Mouse (Mus musculus) limb, embryonic 13.5 days (tissue): ENCODE data around the gene Naga. TPM values are rescaled to one million over a fixed set of nuclear protein-coding genes. Genes with fewer than 3 reads are reported as not detected.
A peak's percentile ranks its signal among the peaks of the same experiment; 100 is the strongest.

ENCODE experiments used
- ATAC-seq: fragments of 200-750 bp; cut with Nextera tagmentation; 2 replicates; pipeline ENCODE4 v1.8.0; 2017; ENCODE audit warnings: low read depth, moderate number of reproducible peaks, moderate TSS enrichment; ENCODE audit not compliant: low FRiP score
- H3K27ac ChIP-seq: fragments of 300-500 bp; sonication (generic); 2 replicates; pipeline ENCODE4 v1.5.1; 2015; ENCODE audit warnings: inconsistent platforms, mild to moderate bottlenecking, moderate library complexity
- H3K27me3 ChIP-seq: fragments of 300-500 bp; sonication (generic); 2 replicates; pipeline ENCODE4 v1.6.1; 2015; ENCODE audit warnings: mild to moderate bottlenecking, inconsistent platforms
- H3K36me3 ChIP-seq: fragments of 300-500 bp; sonication (generic); 2 replicates; pipeline ENCODE4 v1.6.1; 2015; ENCODE audit warnings: inconsistent platforms, mild to moderate bottlenecking, moderate library complexity
- H3K4me1 ChIP-seq: fragments of 300-500 bp; sonication (generic); 2 replicates; pipeline ENCODE4 v1.6.1; 2015; ENCODE audit warnings: inconsistent platforms
- H3K4me2 ChIP-seq: fragments of 300-500 bp; sonication (generic); replicated peaks from 2 replicates; pipeline ENCODE4 v1.6.1; 2015; ENCODE audit warnings: inconsistent platforms, mild to moderate bottlenecking, moderate library complexity
- H3K4me3 ChIP-seq: fragments of 300-500 bp; sonication (generic); 2 replicates; pipeline ENCODE4 v1.5.1; 2015; ENCODE audit warnings: moderate library complexity, mild to moderate bottlenecking, inconsistent platforms
- H3K9ac ChIP-seq: fragments of 300-500 bp; sonication (generic); 2 replicates; pipeline ENCODE4 v1.6.1; 2015; ENCODE audit warnings: mild to moderate bottlenecking, inconsistent platforms
- H3K9me3 ChIP-seq: fragments of 300-500 bp; sonication (generic); 2 replicates; pipeline ENCODE4 v1.6.1; 2016; ENCODE audit warnings: inconsistent platforms
- WGBS: fragments of 180-500 bp; shearing (Covaris S2); methylation state at CpG from one replicate; pipeline ENCODE4 v1.1.7; 2015; 5-methylcytosine and 5-hydroxymethylcytosine counted together
- polyA plus RNA-seq: library from polyadenylated mRNA; unstranded; fragments of >200 nt; fragmentation: Nextera tagmentation; extraction: Ambion mirVana; gene quantifications from 2 replicates; pipeline ENCODE4 v1.2.1, GENCODE M21; 2015

The Naga gene
- polyA plus RNA-seq, 1 experiment from 2014 or later, result 45.5 TPM

GRCm38 (mm10) chr15:82342543-82342935, 3.8 kb upstream of the Naga start:
- H3K4me3 ChIP-seq, result no peak overlapping the region
- H3K27ac ChIP-seq, result no peak overlapping the region
- peak overlapping the region; percentile 84; the same call in 1 of the 2 replicates for H3K9ac ChIP-seq
- peaks cover 40% of the 10 kb centered on the region for H3K4me1 ChIP-seq
- H3K4me2 ChIP-seq, result peak overlapping the region; percentile 81
- H3K27me3 ChIP-seq, result peaks cover 5% of the 10 kb centered on the region
- no peaks in the 10 kb centered on the region for H3K9me3 ChIP-seq
- ATAC-seq, result no peak
- H3K36me3 ChIP-seq, result 0 out of 2 replicates have a peak, but pooled peaks cover 3% of the 10 kb centered on the region
- WGBS, result 69% methylated on average over 5 of the region's 5 CpGs

GRCm38 (mm10) chr15:82341675-82342542, 3.2 kb upstream of the Naga start:
- H3K4me1 ChIP-seq, result peaks cover 40% of the 10 kb centered on the region
- no peaks in the 10 kb centered on the region for H3K9me3 ChIP-seq
- peaks cover 5% of the 10 kb centered on the region for H3K27me3 ChIP-seq
- peak overlapping the region; percentile 81 for H3K4me2 ChIP-seq
- ATAC-seq, result no peak
- peak overlapping the region; percentile 59 for H3K4me3 ChIP-seq
- no peaks in the 10 kb centered on the region for H3K36me3 ChIP-seq
- 58% methylated on average over 15 of the region's 15 CpGs for WGBS
- peak overlapping the region; percentile 74 for H3K27ac ChIP-seq
- H3K9ac ChIP-seq, result peak overlapping the region; percentile 84

- Histone ChIP-seq H3K27ac (peak overlapping the region; percentile 74), H3K4me2 (peak overlapping the region; percentile 81), H3K27me3 (peaks cover 5% of the 10 kb centered on the region), H3K4me1 (peaks cover 43% of the 10 kb centered on the region), H3K9me3 (no peaks in the 10 kb centered on the region), H3K4me3 (peak overlapping the region; percentile 59), H3K9ac (peak overlapping the region; percentile 84), H3K36me3 (peaks cover under 1% of the 10 kb centered on the region; the same call in 1 of the 2 replicates)
- WGBS, result 1% methylated on average over 37 of the region's 40 CpGs
- peak; percentile 6 for ATAC-seq
Observed at GRCm38 (mm10) chr15:82341036-82341501, 2.3 kb upstream of the Naga start.

- peaks cover 5% of the 10 kb centered on the region for H3K27me3 ChIP-seq
- H3K4me2 ChIP-seq, result peak overlapping the region; percentile 81
- peak overlapping the region; percentile 59 for H3K4me3 ChIP-seq
- peaks cover 44% of the 10 kb centered on the region for H3K4me1 ChIP-seq
- H3K27ac ChIP-seq, result peak overlapping the region; percentile 74
- peaks cover 6% of the 10 kb centered on the region for H3K36me3 ChIP-seq
- ATAC-seq, result no peak
- no peaks in the 10 kb centered on the region for H3K9me3 ChIP-seq
- peak overlapping the region; percentile 84 for H3K9ac ChIP-seq
- 41% methylated on average over 21 of the region's 21 CpGs for WGBS
Observed at GRCm38 (mm10) chr15:82340414-82341035, 1.8 kb upstream of the Naga start.

GRCm38 (mm10) chr15:82339634-82340254, 1.0 kb upstream of the Naga start:
- H3K27ac ChIP-seq, result no peak overlapping the region
- peaks cover 13% of the 10 kb centered on the region for H3K36me3 ChIP-seq
- H3K27me3 ChIP-seq, result peaks cover 5% of the 10 kb centered on the region
- H3K9me3 ChIP-seq, result no peaks in the 10 kb centered on the region
- 77% methylated on average over 8 of the region's 8 CpGs for WGBS
- no peak overlapping the region for H3K4me3 ChIP-seq
- ATAC-seq, result no peak
- no peak overlapping the region for H3K9ac ChIP-seq
- peak overlapping the region; percentile 81; the same call in 1 of the 2 replicates for H3K4me2 ChIP-seq
- H3K4me1 ChIP-seq, result peaks cover 44% of the 10 kb centered on the region

GRCm38 (mm10) chr15:82339150-82339549, 425 bp upstream of the Naga start:
- Histone ChIP-seq H3K27me3 (peaks cover 5% of the 10 kb centered on the region), H3K9me3 (no peaks in the 10 kb centered on the region), H3K4me3 (peak overlapping the region; percentile 53), H3K4me2 (peak overlapping the region; percentile 81), H3K27ac (no peak overlapping the region), H3K36me3 (peaks cover 19% of the 10 kb centered on the region), H3K9ac (peak overlapping the region; percentile 70; the same call in 1 of the 2 replicates), H3K4me1 (peaks cover 44% of the 10 kb centered on the region)
- no peak for ATAC-seq
- 57% methylated on average over 10 of the region's 10 CpGs for WGBS

GRCm38 (mm10) chr15:82337875-82338274, 850 bp downstream of the Naga start:
- no peaks in the 10 kb centered on the region for H3K9me3 ChIP-seq
- no peak for ATAC-seq
- peaks cover 22% of the 10 kb centered on the region for H3K36me3 ChIP-seq
- 0 out of 2 replicates have a peak overlapping the region, but pooled peaks have one; percentile 22 for H3K27ac ChIP-seq
- H3K27me3 ChIP-seq, result peaks cover 5% of the 10 kb centered on the region
- H3K4me3 ChIP-seq, result peak overlapping the region; percentile 53
- peak overlapping the region; percentile 81 for H3K4me2 ChIP-seq
- H3K4me1 ChIP-seq, result peaks cover 44% of the 10 kb centered on the region
- WGBS, result 26% methylated on average over 4 of the region's 4 CpGs
- H3K9ac ChIP-seq, result peak overlapping the region; percentile 70

GRCm38 (mm10) chr15:82336629-82337028, 2.1 kb downstream of the Naga start:
- Histone ChIP-seq H3K27ac (no peak overlapping the region), H3K9ac (peak overlapping the region; percentile 27; the same call in 1 of the 2 replicates), H3K27me3 (peaks cover 5% of the 10 kb centered on the region), H3K4me1 (peaks cover 33% of the 10 kb centered on the region), H3K4me2 (no peak overlapping the region; the same call in 1 of the 2 replicates), H3K36me3 (peaks cover 32% of the 10 kb centered on the region), H3K4me3 (no peak overlapping the region), H3K9me3 (no peaks in the 10 kb centered on the region)
- 54% methylated on average over 12 of the region's 12 CpGs for WGBS
- no peak for ATAC-seq

- Histone ChIP-seq H3K9me3 (no peaks in the 10 kb centered on the region), H3K36me3 (peaks cover 44% of the 10 kb centered on the region), H3K9ac (no peak overlapping the region; the same call in 1 of the 2 replicates), H3K4me3 (no peak overlapping the region), H3K4me2 (no peak overlapping the region), H3K4me1 (peaks cover 23% of the 10 kb centered on the region), H3K27me3 (peaks cover under 1% of the 10 kb centered on the region), H3K27ac (no peak overlapping the region)
- 91% methylated on average over 4 of the region's 4 CpGs for WGBS
- no peak for ATAC-seq
Observed at GRCm38 (mm10) chr15:82335194-82335593, 3.5 kb downstream of the Naga start.

GRCm38 (mm10) chr15:82325382-82325781, 13.3 kb downstream of the Naga start:
- Histone ChIP-seq H3K4me3 (no peak overlapping the region), H3K27me3 (no peaks in the 10 kb centered on the region), H3K9ac (no peak overlapping the region), H3K27ac (no peak overlapping the region), H3K4me2 (no peak overlapping the region), H3K4me1 (peaks cover 11% of the 10 kb centered on the region; the same call in 1 of the 2 replicates), H3K36me3 (peaks cover 18% of the 10 kb centered on the region), H3K9me3 (no peaks in the 10 kb centered on the region)
- no peak for ATAC-seq
- 63% methylated on average over 2 of the region's 2 CpGs for WGBS

- H3K27me3 ChIP-seq, result no peaks in the 10 kb centered on the region
- H3K4me1 ChIP-seq, result peaks cover 11% of the 10 kb centered on the region; the same call in 1 of the 2 replicates
- no peak overlapping the region for H3K9ac ChIP-seq
- no peak overlapping the region for H3K4me2 ChIP-seq
- no peak for ATAC-seq
- 78% methylated on average over 8 of the region's 8 CpGs for WGBS
- no peaks in the 10 kb centered on the region for H3K9me3 ChIP-seq
- H3K27ac ChIP-seq, result no peak overlapping the region
- no peak overlapping the region for H3K4me3 ChIP-seq
- no peaks in the 10 kb centered on the region for H3K36me3 ChIP-seq
Observed at GRCm38 (mm10) chr15:82322195-82322594, 16.5 kb downstream of the Naga start.
